Comparison of ENCODE assay signal across 19 mouse cellular contexts in the genomic region with DNA sequence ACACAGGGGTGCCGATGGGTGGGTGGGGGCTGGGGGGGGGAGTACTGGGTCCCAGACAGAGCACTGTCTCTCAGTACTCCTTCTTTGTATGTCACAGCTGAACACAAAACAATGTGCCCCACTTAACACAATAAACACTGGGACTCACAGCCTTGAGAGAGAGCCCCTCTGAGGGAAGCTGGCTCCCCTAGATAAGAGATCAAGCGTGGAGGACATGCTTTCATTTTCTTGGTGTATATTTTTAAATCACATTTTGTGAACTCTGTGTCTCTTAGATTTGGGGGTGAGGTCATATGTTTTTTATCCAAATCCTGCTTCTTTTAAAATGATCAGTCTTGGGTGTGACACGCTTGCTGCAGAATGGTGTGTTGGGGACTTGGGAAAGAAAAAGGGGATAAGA. TPM values are rescaled to one million over a fixed set of nuclear protein-coding genes. Genes with fewer than 3 reads are reported as not detected.
"Had no signal": no experiment of that assay in that cellular context is flagged by ENCODE, and none has a peak within 500 bp of the region (broad histone marks: within the 10 kb centered on the region; RNA-seq: fewer than 3 reads in every experiment).

No protein-coding gene starts in this region.

- H3K27me3 ChIP-seq: limb, embryonic 12.5 days; limb, embryonic 15.5 days; stomach, embryonic 15.5 days had no signal

- H3K4me3 ChIP-seq: limb, embryonic 12.5 days; limb, embryonic 15.5 days; midbrain, embryonic 12.5 days; midbrain, embryonic 15.5 days; myocyte; neural tube, embryonic 13.5 days; stomach, embryonic 15.5 days had no signal

- H3K4me1 ChIP-seq: midbrain, embryonic 15.5 days; stomach, embryonic 15.5 days had no signal

- H3K9me3 ChIP-seq: limb, embryonic 12.5 days; limb, embryonic 15.5 days; midbrain, embryonic 12.5 days; midbrain, embryonic 15.5 days; neural tube, embryonic 13.5 days; stomach, embryonic 15.5 days had no signal

- H3K9ac ChIP-seq: limb, embryonic 12.5 days; limb, embryonic 15.5 days; liver, embryonic 14.5 days; liver, postnatal 0 days; midbrain, embryonic 12.5 days; midbrain, embryonic 15.5 days; neural tube, embryonic 13.5 days; stomach, embryonic 15.5 days had no signal

- H3K36me3 ChIP-seq: limb, embryonic 12.5 days; limb, embryonic 15.5 days; midbrain, embryonic 12.5 days; midbrain, embryonic 15.5 days; neural tube, embryonic 13.5 days; stomach, embryonic 15.5 days had no signal

- H3K4me2 ChIP-seq: limb, embryonic 12.5 days; limb, embryonic 15.5 days; midbrain, embryonic 12.5 days; midbrain, embryonic 15.5 days; neural tube, embryonic 13.5 days; stomach, embryonic 15.5 days had no signal

- DNase-seq: kidney, adult 2 months; kidney, postnatal 25 days; left cerebral cortex, postnatal 4 days; liver, postnatal 0 days; lung, postnatal 14 days; retina, postnatal 1 day; right cerebral cortex, postnatal 25 days; spleen, adult 18-20 months; thymus, postnatal 36 days had no signal

- ATAC-seq: liver, postnatal 0 days; midbrain, embryonic 15.5 days had no signal

- H3K27ac ChIP-seq: kidney, postnatal 0 days; limb, embryonic 12.5 days; limb, embryonic 15.5 days; liver, embryonic 14.5 days; macrophage; midbrain, embryonic 12.5 days; midbrain, embryonic 15.5 days; stomach, embryonic 15.5 days had no signal

RNA-seq across cellular contexts. Expression of gene Fli1, which starts 12.6 kb away (rescaled TPM):
- polyA plus RNA-seq: myocyte had no signal
